Mouse (Mus musculus) mature B cell (primary cell): ENCODE results near the gene Frrs1l.

ENCODE experiments used
- in situ Hi-C: fragments of 300-500 bp; cut with MboI; formaldehyde crosslinking; loops from 2 replicates; pipeline ENCODE4 v1.14.3; 2019

Frrs1l gene

DNA sequence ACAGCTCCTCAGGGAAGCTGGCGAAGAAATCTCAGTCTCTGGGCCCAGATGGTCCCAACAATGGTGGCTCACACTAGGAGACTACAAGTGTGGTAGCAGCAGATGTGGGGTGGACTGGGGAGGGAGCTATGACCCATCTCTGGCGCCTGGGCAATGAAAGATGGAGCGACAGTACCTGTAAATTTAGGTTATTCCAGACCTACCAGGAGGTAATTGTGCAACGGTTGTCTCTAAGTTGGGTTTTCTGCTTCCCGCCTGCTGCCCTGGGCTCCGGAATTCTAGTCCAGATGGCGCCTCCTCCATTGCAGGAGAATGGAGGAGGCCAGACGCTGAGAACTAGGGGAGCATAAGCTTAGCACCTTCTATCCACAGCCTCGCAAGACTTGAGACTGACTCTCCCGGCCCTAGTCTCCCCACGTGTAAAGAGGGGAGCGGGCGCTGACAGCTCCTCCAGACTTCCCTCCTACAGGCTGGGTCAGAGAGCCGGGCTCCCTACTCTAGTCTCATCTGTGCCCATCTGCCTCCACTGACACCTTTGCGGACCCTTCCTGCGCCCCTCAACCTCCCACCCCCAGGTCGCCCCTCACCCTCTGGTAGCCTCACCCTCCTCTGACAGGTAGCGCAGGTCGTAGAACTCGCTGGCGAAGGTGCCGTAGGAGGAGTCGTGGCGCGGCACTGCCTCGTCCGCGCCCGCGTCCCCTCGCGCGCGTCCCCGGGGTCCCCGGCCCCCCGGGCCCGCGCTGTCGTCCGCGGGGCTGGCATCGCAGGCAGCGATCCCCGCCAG, 568 bp downstream of the Frrs1l start:
- in situ Hi-C loops, result no loop called here

DNA sequence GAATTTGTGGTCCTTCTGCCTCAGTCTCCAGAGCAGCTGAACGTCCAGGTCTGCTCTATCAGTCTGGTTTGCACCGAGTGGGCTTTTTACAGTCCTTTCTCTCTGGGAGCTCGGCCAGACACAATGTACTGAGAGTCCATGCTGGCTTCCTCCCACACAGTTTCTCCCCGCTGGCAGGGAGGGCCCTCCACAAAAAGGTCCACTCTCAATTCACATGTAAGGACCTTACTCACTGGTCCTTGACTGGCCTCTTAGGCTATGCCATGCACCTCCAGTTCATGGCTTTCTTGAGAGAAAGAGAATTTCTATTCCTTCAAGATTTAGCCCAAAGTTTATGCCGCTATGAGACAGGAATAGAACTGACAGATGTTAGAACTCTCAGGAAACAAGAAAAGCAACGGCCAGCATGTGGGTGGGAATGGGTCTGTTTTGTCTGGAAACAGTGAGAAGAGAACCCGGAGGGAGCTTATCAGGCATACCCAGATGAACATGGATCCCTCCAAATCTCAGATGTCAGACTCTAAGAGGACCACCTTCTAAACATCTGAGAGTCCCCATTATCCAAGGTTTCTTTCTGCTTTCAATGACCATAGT, 24.5 kb downstream of the Frrs1l start:
- in situ Hi-C loops, result no loop called here

DNA sequence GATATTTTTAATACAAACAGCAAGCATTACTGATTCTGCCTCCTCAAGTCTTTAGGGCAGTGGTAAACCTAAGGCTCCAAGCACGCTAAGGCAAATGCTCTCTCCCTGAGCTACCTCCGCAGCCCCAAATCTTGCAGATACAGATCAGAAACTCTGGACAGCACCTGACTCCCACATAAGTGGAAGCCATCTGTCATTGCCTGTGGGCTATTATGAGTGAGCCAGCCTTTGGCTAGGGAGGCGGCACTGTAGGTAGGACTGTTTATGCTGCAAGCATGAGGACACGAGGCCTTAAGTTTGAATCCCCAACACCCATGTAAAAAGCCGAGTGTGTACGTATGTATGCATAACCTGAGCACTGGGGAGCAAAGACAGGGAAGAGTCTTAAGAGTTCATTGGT, 26.5 kb downstream of the Frrs1l start:
- in situ Hi-C loops, result no loop called here

DNA sequence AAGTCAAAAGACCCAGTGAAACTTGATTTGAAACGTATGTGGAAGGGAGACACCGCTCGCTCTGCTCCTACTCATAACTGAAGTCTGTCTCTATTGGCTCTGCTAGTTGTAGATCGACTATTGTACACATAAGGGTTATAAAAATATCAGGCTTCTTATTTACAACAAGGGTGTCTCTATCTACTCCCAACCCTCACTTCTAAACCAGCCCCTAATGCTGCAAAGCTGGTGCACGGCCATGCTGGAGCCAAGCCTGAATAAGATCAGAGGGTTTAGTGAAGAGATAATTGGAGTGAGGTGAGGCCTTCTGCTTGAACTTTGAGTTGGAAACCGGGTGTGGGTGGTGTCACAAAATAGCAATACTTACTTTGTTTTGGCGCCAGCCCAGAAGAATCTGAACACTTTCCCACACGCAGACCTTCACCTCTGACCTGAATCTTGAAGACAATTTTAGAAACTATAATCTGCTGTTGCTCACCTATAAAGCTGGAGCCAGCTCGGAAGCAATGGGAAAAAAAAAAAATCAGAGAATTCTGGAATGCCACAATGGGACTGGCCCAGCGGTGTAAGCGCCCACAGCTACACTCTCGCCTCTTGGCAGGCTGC, 28.8 kb downstream of the Frrs1l start:
- in situ Hi-C loops, result no loop called here

DNA sequence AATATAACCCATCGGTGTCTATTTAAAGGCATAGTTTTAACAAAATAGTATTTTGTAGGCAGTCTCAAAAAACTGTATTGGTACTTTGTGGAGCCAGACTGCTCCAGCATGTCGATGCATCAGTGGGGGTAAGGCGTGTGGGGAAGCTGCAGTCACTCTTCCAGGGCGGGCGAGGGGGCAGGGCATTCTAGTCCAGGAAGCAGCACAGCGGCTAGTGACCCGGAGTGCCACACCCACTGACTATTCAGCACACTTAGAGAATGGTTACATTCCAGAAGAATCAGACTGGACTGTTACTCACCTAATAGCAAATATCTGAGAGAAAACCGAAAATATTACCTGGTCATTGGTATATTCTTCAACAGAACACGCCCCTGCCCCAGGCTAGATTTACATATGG, 32.7 kb downstream of the Frrs1l start:
- in situ Hi-C loops, result no loop called here

DNA sequence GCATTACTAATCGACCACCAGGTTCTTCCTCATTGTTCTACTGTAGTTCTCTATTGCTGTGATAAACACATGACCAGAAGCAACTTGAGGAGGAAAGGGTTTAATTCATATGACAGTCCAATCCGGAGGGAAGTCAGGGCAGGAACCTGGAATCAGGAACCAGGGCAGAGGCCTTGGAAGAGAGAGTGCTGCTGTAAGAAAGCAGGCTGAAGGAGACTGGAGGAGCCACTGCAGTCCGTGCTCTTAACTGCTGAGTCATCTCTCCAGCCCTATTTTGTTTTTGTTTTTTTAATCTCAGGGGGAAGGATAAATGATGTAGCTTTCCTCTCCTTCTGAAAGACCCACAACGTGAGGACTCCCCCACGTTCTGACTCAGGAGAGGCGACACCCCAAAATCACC, 37.0 kb downstream of the Frrs1l start:
- in situ Hi-C loops, result no loop called here

DNA sequence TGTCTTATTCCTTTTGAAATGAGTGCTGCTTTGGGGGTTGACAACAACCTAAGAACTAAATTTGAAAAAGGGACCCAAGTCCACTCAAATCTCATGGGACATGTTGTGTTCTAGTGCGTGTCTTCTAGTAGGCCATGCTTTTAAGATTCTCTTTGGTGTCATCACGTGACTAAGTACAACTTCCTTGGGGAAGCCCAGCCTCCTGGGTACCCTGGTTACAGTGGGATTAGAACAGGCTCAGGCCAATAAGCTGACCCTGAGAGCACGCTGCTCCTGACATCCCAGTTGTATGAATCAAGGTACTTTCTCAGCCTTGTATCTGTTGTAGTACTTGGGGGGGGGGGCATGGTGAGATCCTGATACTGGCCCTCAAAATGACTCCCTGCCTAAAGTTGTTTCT, 38.5 kb downstream of the Frrs1l start:
- in situ Hi-C loops, result no loop called here

DNA sequence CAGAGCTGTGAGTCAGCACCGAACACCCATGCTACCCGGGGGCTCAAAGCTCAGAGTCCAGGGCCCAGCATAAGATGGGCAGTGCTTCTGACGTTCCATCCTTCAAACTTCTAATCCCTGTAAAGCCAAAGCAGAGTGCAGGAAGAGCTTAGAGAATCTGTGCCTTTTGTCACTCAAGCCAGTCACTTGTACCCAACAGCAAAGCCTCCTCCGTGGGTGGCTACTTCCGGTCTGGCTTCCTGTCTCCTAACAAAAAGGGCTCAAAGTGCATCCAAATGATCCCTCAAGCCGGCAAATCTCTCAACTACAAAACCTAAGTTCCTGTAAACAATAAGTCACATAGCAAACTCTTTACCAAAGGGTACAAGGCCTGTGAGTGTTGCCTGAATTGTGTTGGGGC, 40.7 kb downstream of the Frrs1l start:
- in situ Hi-C loops, result no loop called here

DNA sequence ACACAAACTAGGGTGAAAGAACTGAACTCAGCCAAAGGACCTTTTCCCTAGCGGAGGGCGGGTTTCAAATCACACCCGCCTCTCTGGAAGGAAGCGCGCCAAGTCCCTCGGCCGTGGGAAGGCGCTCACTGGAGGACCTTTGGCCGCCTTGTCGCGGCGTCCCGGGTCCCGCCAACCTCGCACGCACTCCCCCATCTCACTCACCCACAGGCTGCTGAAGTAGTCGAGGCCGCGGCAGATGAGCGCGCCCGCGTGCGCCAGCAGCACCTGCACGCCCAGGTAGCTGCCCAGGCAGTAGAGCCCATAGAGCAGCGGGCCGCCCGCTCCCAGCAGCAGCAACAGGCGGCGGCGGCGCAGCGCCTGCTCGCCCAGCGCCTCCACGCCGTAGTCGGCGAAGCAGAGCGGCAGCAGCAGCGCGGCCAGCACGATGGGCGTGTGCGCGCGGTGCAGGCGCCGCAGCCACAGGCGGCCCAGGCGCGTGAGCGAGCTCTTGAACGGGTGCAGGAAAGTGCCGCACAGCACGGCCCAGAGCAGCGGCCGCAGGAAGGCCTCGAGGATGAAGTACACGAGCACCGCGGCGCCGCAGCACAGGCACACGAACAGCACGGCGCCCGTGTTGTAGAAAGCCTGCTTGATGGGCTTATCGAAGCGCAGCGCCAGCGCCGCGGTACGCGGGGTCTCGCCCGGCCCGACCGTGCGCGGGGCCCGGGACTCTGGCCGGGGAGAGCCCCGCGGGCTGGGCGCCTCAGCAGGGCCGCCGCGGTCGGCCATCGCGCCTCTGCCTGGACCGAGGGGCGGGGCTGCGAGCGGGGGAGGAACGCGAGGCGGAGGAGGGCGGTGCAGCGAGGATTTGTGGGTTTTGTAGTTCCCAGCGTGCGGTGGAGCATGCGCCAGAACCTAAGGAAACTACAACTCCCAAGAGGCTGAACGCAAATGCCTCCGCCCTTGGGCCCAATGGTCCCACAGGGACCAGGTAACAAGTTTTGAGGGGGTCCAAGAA, 43.2 kb downstream of the Frrs1l start, which contains the start of gene Tmem245:
Gene Tmem245, minus strand, starts transcription at position 797 of the 1,000 bp plus-strand sequence.
- in situ Hi-C loops, result no loop called here

DNA sequence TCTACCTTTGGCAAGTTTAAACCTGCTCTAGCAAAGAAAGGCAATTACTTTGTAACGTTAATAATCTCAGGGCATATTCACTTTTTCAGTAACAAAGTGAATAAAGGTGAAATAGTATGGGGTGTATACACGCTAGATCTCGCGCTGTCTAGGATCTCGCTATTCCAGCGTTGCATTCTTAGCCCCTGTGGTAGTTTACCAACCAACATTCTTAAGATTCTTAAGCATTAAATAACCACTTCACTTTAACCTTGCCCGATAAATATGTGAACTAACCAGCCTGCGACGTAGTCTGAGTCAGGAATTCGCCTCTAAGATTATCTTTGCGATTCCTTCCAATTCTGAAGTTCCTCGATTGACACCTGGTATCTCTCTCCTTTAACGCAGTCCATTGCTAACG, 44.0 kb downstream of the Frrs1l start:
- in situ Hi-C loops, result no loop called here

DNA sequence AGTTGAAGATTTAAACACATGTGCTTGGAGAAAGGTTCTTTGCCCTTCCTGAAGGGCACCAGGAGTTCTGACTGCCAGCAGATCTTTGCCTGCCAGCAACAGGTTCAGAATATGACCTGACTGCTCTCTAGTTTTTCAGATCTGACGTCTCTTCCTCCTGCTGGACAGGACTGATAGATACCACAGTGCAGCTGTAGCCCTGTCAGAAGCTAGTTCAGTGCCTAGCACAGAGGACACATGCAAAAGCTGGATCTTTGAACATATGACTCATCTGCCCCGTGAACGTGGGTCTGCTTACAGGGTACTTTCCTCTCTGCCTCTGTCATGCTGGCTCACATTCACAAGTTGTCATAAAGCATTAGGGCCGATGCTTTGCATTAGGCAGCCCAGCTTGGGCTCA, 45.9 kb downstream of the Frrs1l start:
- in situ Hi-C loops, result no loop called here

DNA sequence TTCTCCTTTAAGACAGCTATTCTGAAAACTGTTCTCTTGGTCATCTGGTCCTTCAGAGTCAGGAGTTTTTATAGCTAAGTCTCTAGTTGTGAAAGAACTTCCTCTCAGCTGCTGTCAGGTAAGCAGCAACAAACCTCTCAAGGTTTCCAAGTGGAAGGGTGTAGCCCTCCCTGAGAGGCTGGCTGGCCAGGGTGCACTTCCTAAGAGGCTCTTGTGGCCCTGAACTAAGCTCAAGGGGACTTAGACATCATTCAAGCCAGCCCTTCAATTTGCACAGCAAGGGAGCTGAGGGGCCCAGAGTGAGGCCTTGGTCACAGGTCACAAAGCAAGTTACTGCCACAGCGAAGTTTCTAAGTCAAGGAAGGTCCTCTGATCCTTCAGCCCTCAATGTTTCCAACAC, 46.9 kb downstream of the Frrs1l start:
- in situ Hi-C loops, result no loop called here

DNA sequence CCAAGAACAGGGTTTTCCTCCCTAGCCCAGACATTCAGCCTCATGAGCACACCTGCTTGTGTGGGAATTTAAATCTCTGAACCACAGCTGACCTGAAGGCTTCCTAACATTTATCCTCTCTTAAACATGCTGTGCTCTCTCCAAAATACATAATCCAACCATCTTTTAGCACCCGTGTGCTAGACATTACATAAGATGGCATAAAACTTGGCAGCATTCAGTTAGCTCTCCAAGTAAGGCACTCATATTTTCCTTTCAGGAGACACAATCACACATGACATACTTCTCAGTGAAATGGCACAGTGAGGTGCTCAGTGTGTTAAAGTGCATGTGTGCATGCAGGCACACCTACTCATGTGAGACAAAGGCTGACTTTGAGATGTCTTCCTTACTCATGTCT, 47.6 kb downstream of the Frrs1l start:
- in situ Hi-C loops, result no loop called here

DNA sequence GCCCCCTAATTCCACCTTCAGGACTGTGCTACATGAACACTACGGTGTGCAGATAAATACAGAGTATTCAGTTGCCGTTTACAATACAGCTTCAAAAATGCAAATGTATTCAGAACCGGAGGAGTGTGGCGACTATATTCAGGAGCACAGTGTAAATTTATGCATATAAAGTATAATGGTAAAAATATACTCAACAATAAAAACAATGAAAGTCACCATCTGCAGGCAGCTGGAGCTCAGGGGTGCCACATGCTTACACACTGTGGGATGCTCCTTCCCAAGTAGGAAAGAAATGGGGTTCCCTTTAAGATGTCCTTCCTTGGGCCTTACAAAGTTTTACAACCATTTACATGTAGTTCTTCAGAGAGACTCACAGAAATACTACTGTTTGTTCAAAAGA, 48.7 kb downstream of the Frrs1l start:
- in situ Hi-C loops, result no loop called here

DNA sequence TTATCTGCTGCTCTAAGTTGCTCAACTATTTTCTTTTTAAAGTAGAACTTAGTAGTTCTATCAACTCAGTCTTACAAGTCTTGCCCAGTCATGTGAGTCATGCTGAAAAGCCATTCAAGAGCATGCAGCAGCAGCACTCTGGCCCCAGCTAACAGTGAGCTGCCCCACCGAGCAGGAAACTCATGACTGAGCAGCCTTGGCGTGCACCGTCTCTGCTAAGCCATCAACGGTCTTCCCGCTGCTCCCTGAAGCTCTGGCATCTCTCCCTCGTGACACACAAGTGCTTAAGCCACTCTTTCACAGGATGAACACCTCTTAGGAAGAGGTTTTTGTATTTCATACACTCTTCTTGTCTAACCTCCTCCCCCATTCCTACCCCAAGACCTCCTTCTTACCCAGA, 53.1 kb downstream of the Frrs1l start:
- in situ Hi-C loops, result no loop called here

DNA sequence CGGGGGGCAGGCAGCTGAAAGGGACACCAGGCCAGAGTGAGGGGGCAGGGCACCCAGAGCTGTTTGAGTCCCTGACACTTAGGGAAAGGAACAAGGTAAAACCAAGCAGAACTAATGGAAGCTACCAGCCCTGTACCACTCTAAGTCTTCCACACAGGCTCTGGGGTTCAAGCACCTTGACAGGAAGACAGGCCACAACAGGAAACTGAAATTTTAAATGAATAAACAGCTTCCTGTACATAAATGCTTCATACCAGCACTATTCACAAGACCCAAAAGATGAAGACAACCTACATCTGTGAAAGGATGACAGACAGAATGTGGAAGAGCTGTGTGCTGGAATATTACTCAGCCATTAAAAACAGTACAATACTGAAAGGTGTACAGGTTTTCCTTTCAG, 54.9 kb downstream of the Frrs1l start:
- in situ Hi-C loops, result no loop called here

DNA sequence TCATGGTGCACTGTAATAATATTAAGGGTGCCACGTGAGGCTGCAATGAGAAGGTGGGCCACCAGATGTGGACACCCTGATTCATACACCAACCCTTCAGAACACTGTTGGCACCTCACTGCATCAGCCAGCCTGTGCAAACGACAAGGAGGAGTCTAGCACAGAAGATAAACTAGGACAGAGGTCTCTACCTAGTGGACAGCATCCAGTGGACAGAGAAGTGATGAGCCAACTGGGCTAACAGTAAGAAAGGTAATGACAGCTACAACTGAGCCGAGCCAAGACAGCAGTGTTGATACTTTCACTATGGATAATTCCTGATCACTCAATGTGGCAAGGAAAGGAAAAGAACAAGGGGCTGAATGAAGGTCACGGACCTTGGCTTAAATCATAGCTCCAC, 57.0 kb downstream of the Frrs1l start:
- in situ Hi-C loops, result no loop called here

DNA sequence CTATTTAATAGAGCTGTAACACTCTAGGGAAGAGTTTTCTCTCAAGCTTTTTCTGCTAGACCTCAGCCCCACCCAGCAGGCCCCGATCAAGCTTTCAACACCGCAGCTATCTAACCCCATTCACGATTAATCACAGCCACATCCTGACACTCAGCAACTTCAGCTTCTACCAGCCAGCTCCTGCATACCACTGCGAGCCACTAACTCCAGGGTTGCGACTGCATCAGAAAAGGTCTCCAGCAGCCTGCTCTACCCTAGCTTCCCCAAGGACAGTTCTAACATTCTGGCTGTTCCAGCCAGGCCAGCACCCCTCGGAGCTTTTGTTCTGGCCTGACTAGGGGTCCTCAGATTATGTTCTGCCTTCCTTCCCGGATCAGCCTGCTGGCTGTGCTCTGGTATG, 58.1 kb downstream of the Frrs1l start:
- in situ Hi-C loops, result no loop called here

DNA sequence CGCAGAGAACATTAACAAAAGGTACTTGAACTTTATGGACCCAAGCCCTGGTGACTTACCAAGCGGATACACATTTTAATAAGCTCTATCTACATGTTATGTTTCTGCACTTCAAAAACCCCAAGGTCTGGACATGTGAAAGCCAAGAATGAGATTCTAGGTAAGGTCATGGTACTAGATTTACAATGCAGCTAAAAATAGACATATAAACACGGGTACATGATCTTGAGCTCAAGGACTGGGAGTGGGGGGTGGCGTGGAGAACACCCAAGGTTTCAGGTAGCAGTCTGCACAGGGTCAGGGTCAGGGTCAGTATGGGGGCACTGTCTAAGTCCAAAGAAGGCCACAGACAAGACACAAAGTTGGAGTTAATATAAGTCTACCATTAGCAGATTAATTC, 59.9 kb downstream of the Frrs1l start:
- in situ Hi-C loops, result no loop called here

DNA sequence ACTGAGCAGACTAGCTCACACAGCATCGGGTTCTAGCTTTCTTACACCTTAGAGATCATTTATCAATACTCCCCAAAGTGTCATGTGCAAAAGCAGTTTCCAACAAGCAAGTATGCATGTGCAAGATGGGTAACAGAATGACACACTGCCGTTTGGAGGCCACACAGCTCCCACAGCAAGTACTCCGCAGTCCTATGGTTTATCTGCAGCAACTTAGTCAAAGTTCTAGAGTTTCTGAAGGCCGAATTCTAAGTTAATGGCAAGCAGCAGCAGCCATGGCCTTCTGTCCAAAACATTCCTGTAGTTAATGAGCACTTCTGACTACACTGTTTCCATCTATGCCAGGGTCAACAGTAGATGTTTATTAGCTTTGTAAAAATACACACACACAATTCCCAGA, 63.2 kb downstream of the Frrs1l start:
- in situ Hi-C loops, result no loop called here

DNA sequence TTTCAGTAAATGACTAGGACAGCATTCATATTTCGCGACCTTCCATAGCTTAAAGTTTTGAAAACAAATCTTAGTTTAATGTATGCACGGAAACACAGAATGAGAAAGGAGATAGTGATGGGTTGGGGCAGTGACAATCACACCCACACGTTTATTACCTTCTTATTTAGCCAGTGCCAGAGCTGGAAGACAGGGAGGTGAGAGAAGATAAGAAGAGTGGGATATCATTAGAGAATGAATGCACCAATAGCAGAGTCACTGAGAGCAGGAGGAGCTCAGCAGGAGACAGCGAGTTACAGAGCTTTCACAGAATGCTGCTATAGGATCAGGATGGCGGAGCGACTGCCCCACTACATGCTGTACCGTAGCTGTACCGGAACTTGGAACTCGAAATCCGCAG, 68.0 kb downstream of the Frrs1l start:
- in situ Hi-C loops, result no loop called here

DNA sequence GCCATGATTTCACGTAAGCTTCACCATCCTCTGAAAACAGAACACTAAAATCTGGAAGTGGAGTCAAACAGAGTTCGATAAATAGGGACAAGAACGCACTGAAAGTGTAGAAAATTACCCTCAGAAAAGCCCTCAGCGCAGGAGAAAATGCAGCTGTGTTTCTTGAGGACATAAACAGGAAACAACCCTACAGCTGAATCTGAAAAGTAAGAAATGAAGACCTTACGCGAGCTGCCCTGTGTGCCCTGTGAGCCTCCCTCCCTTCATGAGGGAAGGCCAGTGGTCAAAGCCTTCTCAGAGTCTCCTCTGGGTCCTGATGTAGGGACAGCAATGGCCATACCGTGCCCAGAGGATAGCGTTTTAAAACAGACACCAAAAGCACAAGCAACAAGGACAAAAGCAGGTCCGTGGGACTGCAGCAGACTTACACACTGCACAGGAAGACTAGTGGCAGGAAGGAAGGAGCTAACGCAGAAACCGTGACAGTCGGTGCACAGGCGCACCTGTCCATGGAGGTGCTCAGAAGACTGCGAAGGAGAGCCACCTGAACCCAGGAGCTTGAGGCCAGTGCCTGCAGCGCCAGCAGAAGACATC, 74.4 kb downstream of the Frrs1l start:
- in situ Hi-C loops, result no loop called here
